Mouse (Mus musculus) lung, postnatal 0 days (tissue): Measurements from ENCODE around the gene Bptf. TPM values are rescaled to one million over a fixed set of nuclear protein-coding genes. Genes with fewer than 3 reads are reported as not detected.

ENCODE experiments used
- ATAC-seq: fragments of 200-750 bp; cut with Nextera tagmentation; 2 replicates; pipeline ENCODE4 v1.8.0; 2017; ENCODE audit warnings: moderate library complexity
- DNase-seq: peaks from one replicate; pipeline ENCODE4 v3.0.0-alpha.2; 2016; ENCODE audit warnings: low spot score
- H3K27ac ChIP-seq: fragments of 300-500 bp; sonication (generic); 2 replicates; pipeline ENCODE4 v1.5.1; 2014; ENCODE audit warnings: antibody characterized with exemption, mild to moderate bottlenecking, low read length, mixed read lengths
- H3K27me3 ChIP-seq: fragments of 300-500 bp; sonication (generic); replicated peaks from 2 replicates; pipeline ENCODE4 v1.6.1; 2014; ENCODE audit warnings: low read length, mixed read lengths; ENCODE audit not compliant: insufficient read depth
- H3K36me3 ChIP-seq: fragments of 300-500 bp; sonication (generic); 2 replicates; pipeline ENCODE4 v1.6.1; 2014; ENCODE audit warnings: low read length, mixed read lengths; ENCODE audit not compliant: insufficient read depth
- H3K4me1 ChIP-seq: fragments of 300-500 bp; sonication (generic); 2 replicates; pipeline ENCODE4 v1.6.1; 2014; ENCODE audit warnings: antibody characterized with exemption, low read depth, low read length, mixed read lengths; ENCODE audit not compliant: insufficient read depth
- H3K4me2 ChIP-seq: fragments of 300-500 bp; sonication (generic); replicated peaks from 2 replicates; pipeline ENCODE4 v1.6.1; 2014; ENCODE audit warnings: low read depth, mild to moderate bottlenecking, low read length, moderate library complexity, mixed read lengths
- H3K4me3 ChIP-seq: fragments of 300-500 bp; sonication (generic); 2 replicates; pipeline ENCODE4 v1.5.1; 2014; ENCODE audit warnings: low read depth, low read length
- H3K9ac ChIP-seq: fragments of 300-500 bp; sonication (generic); replicated peaks from 2 replicates; pipeline ENCODE4 v1.6.1; 2014; ENCODE audit warnings: low read depth, mild to moderate bottlenecking
- H3K9me3 ChIP-seq: fragments of 300-500 bp; sonication (generic); 2 replicates; pipeline ENCODE4 v1.6.1; 2016; ENCODE audit warnings: low read length, mixed read lengths
- CTCF ChIP-seq: IDR thresholded peaks from 2 replicates; pipeline ENCODE4 v1.5.1; 2016; ENCODE audit warnings: antibody characterized with exemption, mild to moderate bottlenecking
- EP300 ChIP-seq: IDR thresholded peaks from 2 replicates; pipeline ENCODE4 v1.6.1; 2016; ENCODE audit warnings: antibody characterized with exemption, mild to moderate bottlenecking, control low read depth
- WGBS: fragments of 180-500 bp; shearing (Covaris S2); extraction: QIAGEN DNeasy Blood & Tissue Kit; methylation state at CpG from one replicate; pipeline ENCODE4 v1.1.7; 2014; 5-methylcytosine and 5-hydroxymethylcytosine counted together
- polyA plus RNA-seq: library from polyadenylated mRNA; unstranded; fragments of >200 nt; fragmentation: Nextera tagmentation; extraction: Ambion mirVana; gene quantifications from 2 replicates; pipeline ENCODE4 v1.2.1, GENCODE M21; 2015

The Bptf gene
- polyA plus RNA-seq, 1 experiment from 2014 or later = 19.8 TPM

DNA sequence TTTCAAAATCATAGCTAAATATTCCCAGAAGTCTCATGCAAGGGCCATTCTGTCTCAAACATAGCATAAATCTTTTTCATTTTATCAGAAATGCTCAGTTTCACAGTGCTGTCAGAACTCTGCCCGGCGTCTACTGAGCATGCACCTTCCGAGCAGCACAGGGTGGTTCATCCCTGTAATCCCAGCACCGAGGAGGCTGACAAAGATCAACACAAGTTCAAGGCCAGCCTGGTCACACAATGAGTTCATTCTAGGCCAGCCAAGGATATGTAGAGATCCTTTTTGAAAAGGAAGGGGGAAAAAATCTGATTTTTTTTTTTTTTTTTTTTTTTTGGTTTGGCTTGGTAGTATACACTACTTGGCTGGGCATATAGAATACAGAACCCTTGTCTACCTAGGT lies 6.9 kb downstream of the Bptf start:
- no peak for DNase-seq
- 69% methylated on average over 4 of the region's 4 CpGs for whole genome bisulfite sequencing
- H3K4me2 ChIP-seq = no peak overlapping the region
- H3K27ac ChIP-seq = no peak overlapping the region
- no peak overlapping the region for H3K9ac ChIP-seq
- no peak overlapping the region for H3K4me3 ChIP-seq
- no peaks in the 10 kb centered on the region for H3K27me3 ChIP-seq
- peaks cover 11% of the 10 kb centered on the region; the same call in 1 of the 2 replicates for H3K4me1 ChIP-seq
- H3K36me3 ChIP-seq = no peaks in the 10 kb centered on the region
- ATAC-seq = no peak
- no peaks in the 10 kb centered on the region for H3K9me3 ChIP-seq
- TF ChIP-seq EP300 = no peak
- no peak for TF ChIP-seq CTCF

DNA sequence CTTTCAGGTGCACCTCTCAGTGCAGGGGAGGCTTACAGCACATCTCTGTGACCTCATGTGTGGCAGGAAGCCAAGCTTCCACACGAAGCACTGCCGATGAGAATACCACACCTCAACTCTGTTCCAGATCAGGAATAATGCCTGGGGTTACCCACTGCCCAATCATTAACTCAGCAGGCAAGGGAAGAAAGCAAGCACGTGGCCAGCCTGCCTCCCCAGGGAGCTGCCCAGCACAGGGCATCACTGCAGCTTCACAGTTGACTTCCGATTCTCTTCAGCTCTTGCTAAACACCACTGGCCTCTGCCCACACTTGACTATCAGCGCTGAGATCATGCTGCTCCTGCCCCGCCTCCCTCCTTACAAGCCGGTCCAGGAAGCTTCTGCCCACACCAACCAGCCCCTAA lies 7.6 kb downstream of the Bptf start:
- ATAC-seq (peak; percentile 96), DNase-seq (peak; percentile 88)
- H3K9ac ChIP-seq = no peak overlapping the region
- no peaks in the 10 kb centered on the region for H3K9me3 ChIP-seq
- H3K4me1 ChIP-seq = peaks cover 11% of the 10 kb centered on the region; the same call in 1 of the 2 replicates
- H3K4me2 ChIP-seq = peak overlapping the region; percentile 25; the same call in 1 of the 2 replicates
- H3K27ac ChIP-seq = peak overlapping the region; percentile 52; the same call in 1 of the 2 replicates
- H3K27me3 ChIP-seq = no peaks in the 10 kb centered on the region
- TF ChIP-seq EP300 (no peak), CTCF (no peak)
- H3K36me3 ChIP-seq = no peaks in the 10 kb centered on the region
- no peak overlapping the region for H3K4me3 ChIP-seq
- WGBS = 17% methylated on average over 7 of the region's 7 CpGs

DNA sequence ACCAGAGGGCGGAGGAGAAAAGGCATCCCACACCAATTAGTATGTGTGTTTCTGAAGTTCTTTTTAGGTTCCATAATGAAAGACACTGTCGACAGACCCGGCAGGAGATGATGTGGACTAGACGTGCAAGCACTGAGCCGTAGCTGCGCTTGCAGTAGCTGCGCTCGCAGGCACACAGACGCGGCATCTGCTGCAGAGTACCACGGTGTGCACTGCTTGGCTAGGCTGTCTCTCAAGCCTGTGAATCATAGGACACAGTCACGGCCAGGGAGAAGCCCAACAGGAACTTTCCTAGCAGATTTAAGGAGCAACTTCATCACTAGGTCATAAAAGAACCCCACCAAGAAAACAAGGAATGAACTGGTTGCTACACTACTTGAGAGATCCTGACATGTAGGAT lies 14.1 kb downstream of the Bptf start:
- H3K4me2 ChIP-seq = no peak overlapping the region
- no peak for ATAC-seq
- no peaks in the 10 kb centered on the region for H3K36me3 ChIP-seq
- no peak overlapping the region for H3K9ac ChIP-seq
- WGBS = 83% methylated on average over 12 of the region's 12 CpGs
- TF ChIP-seq EP300 (no peak), CTCF (no peak)
- peaks cover 7% of the 10 kb centered on the region for H3K4me1 ChIP-seq
- no peaks in the 10 kb centered on the region for H3K27me3 ChIP-seq
- H3K27ac ChIP-seq = no peak overlapping the region
- H3K9me3 ChIP-seq = no peaks in the 10 kb centered on the region
- no peak for DNase-seq
- no peak overlapping the region for H3K4me3 ChIP-seq

DNA sequence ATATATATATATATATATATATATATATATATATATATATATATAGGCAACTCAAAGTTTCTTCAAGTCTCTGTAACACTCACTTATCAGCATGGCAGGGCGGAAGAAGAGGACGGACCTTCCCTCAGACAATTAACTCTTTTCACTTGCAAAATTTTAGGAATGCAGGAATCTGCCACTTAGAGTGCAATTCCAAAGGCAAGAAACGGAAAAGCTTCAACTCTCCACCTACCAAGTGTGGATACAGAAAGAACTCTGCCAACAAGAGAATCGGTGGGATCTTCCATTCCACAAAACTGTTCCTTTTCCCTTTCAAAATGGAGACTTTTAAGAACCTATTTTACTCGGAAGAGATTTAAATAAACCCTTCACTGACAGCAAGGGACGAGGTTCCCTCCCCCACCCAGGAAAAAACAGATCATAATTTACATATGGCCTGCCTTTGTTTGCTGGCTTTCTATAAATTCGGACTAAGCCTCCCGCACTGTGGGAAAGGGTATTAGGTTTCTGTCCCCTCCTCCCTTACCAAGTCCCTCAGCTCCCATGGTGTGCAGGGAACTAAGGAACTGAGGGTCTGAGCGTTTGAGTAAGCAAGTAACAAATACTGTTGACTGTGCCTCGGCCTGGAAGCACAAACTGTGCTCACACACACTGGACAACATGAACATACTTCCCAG lies 17.9 kb downstream of the Bptf start:
- peaks cover 13% of the 10 kb centered on the region; the same call in 1 of the 2 replicates for H3K36me3 ChIP-seq
- no peaks in the 10 kb centered on the region for H3K9me3 ChIP-seq

DNA sequence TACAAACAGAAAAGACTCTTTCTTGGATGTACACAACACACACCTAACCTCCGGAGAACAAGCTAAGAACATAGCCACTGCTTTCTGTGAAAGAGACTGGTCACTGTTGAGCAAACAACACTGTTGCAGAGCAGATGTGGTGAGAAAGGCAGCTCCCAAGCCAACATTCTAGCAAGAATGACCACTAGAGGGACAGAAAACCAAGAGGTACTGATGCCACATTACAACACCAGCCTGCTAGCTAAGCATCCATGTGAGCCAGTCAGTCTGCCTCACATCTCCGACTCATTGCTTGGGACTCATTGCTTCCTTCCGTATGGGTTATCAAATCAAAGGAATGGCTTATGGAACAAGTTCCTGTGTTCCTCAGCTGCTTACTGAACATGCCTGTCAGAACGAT lies 18.8 kb downstream of the Bptf start:
- ATAC-seq (peak; percentile 78), DNase-seq (peak; percentile 90)
- peaks cover 7% of the 10 kb centered on the region for H3K4me1 ChIP-seq
- H3K27me3 ChIP-seq = no peaks in the 10 kb centered on the region
- no peaks in the 10 kb centered on the region for H3K9me3 ChIP-seq
- TF ChIP-seq EP300 (no peak), CTCF (peak; percentile 90)
- H3K9ac ChIP-seq = no peak overlapping the region
- H3K4me3 ChIP-seq = no peak overlapping the region
- peaks cover 13% of the 10 kb centered on the region; the same call in 1 of the 2 replicates for H3K36me3 ChIP-seq
- 33% methylated on average over 4 of the region's 4 CpGs for WGBS
- no peak overlapping the region for H3K4me2 ChIP-seq
- no peak overlapping the region for H3K27ac ChIP-seq

More for the DNA sequence above, 17.9 kb downstream of the Bptf start:
- TF ChIP-seq EP300 = no peak
- TF ChIP-seq CTCF = no peak
- no peak for DNase-seq
- Histone ChIP-seq H3K27ac (no peak overlapping the region), H3K4me3 (no peak overlapping the region), H3K9ac (no peak overlapping the region), H3K27me3 (no peaks in the 10 kb centered on the region), H3K4me2 (no peak overlapping the region), H3K4me1 (peaks cover 7% of the 10 kb centered on the region)
- no peak for ATAC-seq
- 19% methylated on average over 10 of the region's 10 CpGs for WGBS

DNA sequence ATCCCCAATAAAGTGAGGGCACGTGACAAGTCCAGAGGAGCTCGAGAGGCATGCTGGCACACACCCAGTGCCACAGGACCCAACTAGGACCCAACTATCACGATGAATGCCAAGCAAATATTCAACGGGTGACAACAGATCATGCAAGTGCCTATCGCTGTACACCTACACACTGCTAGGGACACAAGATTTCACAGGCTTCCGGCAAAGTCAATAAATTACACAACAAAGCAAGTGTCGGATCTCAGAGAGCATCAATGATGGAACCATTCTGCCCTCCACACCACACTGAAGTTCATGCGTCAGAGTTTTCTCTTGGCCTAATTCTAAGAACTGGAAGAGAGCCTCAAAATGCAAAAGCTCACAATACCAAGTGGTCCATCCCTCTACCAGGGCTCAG lies 22.3 kb downstream of the Bptf start:
- no peak for TF ChIP-seq EP300
- TF ChIP-seq CTCF = no peak
- no peak overlapping the region for H3K27ac ChIP-seq
- no peak for DNase-seq
- peaks cover 7% of the 10 kb centered on the region for H3K4me1 ChIP-seq
- peaks cover 13% of the 10 kb centered on the region; the same call in 1 of the 2 replicates for H3K36me3 ChIP-seq
- no peak overlapping the region for H3K4me3 ChIP-seq
- ATAC-seq = no peak
- H3K4me2 ChIP-seq = no peak overlapping the region
- no peaks in the 10 kb centered on the region for H3K27me3 ChIP-seq
- no peak overlapping the region for H3K9ac ChIP-seq
- H3K9me3 ChIP-seq = no peaks in the 10 kb centered on the region
- 79% methylated on average over 8 of the region's 8 CpGs for WGBS
